Mouse (Mus musculus) E14TG2a.4 (cell line): ENCODE results near the gene Rftn1.

Experiments
- H3K27me3 ChIP-seq: 2 replicates; pipeline ENCODE4 v1.6.1; 2014; ENCODE audit warnings: low read length, control low read depth; ENCODE audit not compliant: insufficient read depth
- H3K36me3 ChIP-seq: 2 replicates; pipeline ENCODE4 v1.6.1; 2014; ENCODE audit warnings: low read length, control low read depth; ENCODE audit not compliant: insufficient read depth
- H3K4me1 ChIP-seq: replicated peaks from 2 replicates; pipeline ENCODE4 v1.6.1; 2014; ENCODE audit warnings: low read depth, low read length, control low read depth
- H3K4me3 ChIP-seq: replicated peaks from 2 replicates; pipeline ENCODE4 v1.5.1; 2014; ENCODE audit warnings: mild to moderate bottlenecking, low read length
- H3K9me3 ChIP-seq: 2 replicates; pipeline ENCODE4 v1.6.1; 2014; ENCODE audit warnings: low read length, control low read depth
- CTCF ChIP-seq: conservative IDR thresholded peaks from 2 replicates; pipeline ENCODE4 v1.5.1; 2014; ENCODE audit warnings: low read length
- NANOG ChIP-seq: IDR thresholded peaks from 2 replicates; pipeline ENCODE4 v1.6.1; 2014; ENCODE audit warnings: borderline replicate concordance, low read length, mixed read lengths
- POU5F1 ChIP-seq: IDR thresholded peaks from 2 replicates; pipeline ENCODE4 v1.6.1; 2014; ENCODE audit warnings: low read length, borderline replicate concordance

The Rftn1 gene

GRCm38 (mm10) chr17:50020211-50021001 lies 170.1 kb downstream of the Rftn1 start:
- H3K4me3 ChIP-seq: no peak overlapping the region
- peaks cover 4% of the 10 kb centered on the region; the same call in 1 of the 2 replicates for H3K27me3 ChIP-seq
- H3K9me3 ChIP-seq: no peaks in the 10 kb centered on the region
- TF ChIP-seq CTCF (no peak), POU5F1 (no peak), NANOG (no peak)
- H3K36me3 ChIP-seq: no peaks in the 10 kb centered on the region
- H3K4me1 ChIP-seq: peaks cover 9% of the 10 kb centered on the region

- Histone ChIP-seq H3K27me3 (peaks cover 4% of the 10 kb centered on the region; the same call in 1 of the 2 replicates), H3K36me3 (no peaks in the 10 kb centered on the region), H3K9me3 (no peaks in the 10 kb centered on the region), H3K4me1 (peaks cover 5% of the 10 kb centered on the region), H3K4me3 (no peak overlapping the region)
- TF ChIP-seq NANOG (no peak), POU5F1 (no peak), CTCF (no peak)
Measured at GRCm38 (mm10) chr17:50019819-50020210, 170.7 kb downstream of the Rftn1 start.

- Histone ChIP-seq H3K27me3 (peaks cover 8% of the 10 kb centered on the region; the same call in 1 of the 2 replicates), H3K4me3 (no peak overlapping the region), H3K9me3 (no peaks in the 10 kb centered on the region), H3K4me1 (peaks cover under 1% of the 10 kb centered on the region; the same call in 1 of the 2 replicates), H3K36me3 (no peaks in the 10 kb centered on the region)
- TF ChIP-seq NANOG: no peak
- TF ChIP-seq POU5F1: no peak
- no peak for TF ChIP-seq CTCF
Measured at GRCm38 (mm10) chr17:50019090-50019489, 171.4 kb downstream of the Rftn1 start.

- no peak overlapping the region for H3K4me3 ChIP-seq
- TF ChIP-seq POU5F1 (no peak), NANOG (no peak), CTCF (no peak)
- H3K36me3 ChIP-seq: no peaks in the 10 kb centered on the region
- peaks cover 6% of the 10 kb centered on the region; the same call in 1 of the 2 replicates for H3K27me3 ChIP-seq
- no peaks in the 10 kb centered on the region for H3K9me3 ChIP-seq
- H3K4me1 ChIP-seq: no peaks in the 10 kb centered on the region; the same call in 1 of the 2 replicates
Measured at GRCm38 (mm10) chr17:50014708-50015107, 175.8 kb downstream of the Rftn1 start.

GRCm38 (mm10) chr17:50013848-50014247 lies 176.6 kb downstream of the Rftn1 start:
- no peaks in the 10 kb centered on the region; the same call in 1 of the 2 replicates for H3K4me1 ChIP-seq
- H3K36me3 ChIP-seq: no peaks in the 10 kb centered on the region
- H3K9me3 ChIP-seq: no peaks in the 10 kb centered on the region
- no peak overlapping the region for H3K4me3 ChIP-seq
- TF ChIP-seq CTCF (no peak), POU5F1 (no peak), NANOG (no peak)
- H3K27me3 ChIP-seq: peaks cover 6% of the 10 kb centered on the region; the same call in 1 of the 2 replicates

- TF ChIP-seq NANOG (no peak), POU5F1 (no peak), CTCF (no peak)
- Histone ChIP-seq H3K36me3 (no peaks in the 10 kb centered on the region), H3K27me3 (peaks cover 6% of the 10 kb centered on the region; the same call in 1 of the 2 replicates), H3K4me3 (no peak overlapping the region), H3K9me3 (no peaks in the 10 kb centered on the region), H3K4me1 (peaks cover 23% of the 10 kb centered on the region)
Measured at GRCm38 (mm10) chr17:50010096-50010495, 180.4 kb downstream of the Rftn1 start.

- no peak overlapping the region for H3K4me3 ChIP-seq
- H3K4me1 ChIP-seq: peaks cover 29% of the 10 kb centered on the region
- TF ChIP-seq CTCF: no peak
- no peak for TF ChIP-seq POU5F1
- TF ChIP-seq NANOG: no peak
- H3K9me3 ChIP-seq: no peaks in the 10 kb centered on the region
- no peaks in the 10 kb centered on the region; the same call in 1 of the 2 replicates for H3K27me3 ChIP-seq
- H3K36me3 ChIP-seq: no peaks in the 10 kb centered on the region
Measured at GRCm38 (mm10) chr17:50006721-50007351, 183.6 kb downstream of the Rftn1 start.

- H3K27me3 ChIP-seq: no peaks in the 10 kb centered on the region; the same call in 1 of the 2 replicates
- H3K36me3 ChIP-seq: no peaks in the 10 kb centered on the region
- TF ChIP-seq NANOG: no peak
- TF ChIP-seq POU5F1: no peak
- TF ChIP-seq CTCF: no peak
- H3K9me3 ChIP-seq: no peaks in the 10 kb centered on the region
- H3K4me1 ChIP-seq: peaks cover 29% of the 10 kb centered on the region
- no peak overlapping the region for H3K4me3 ChIP-seq
Measured at GRCm38 (mm10) chr17:50006338-50006720, 184.1 kb downstream of the Rftn1 start.
